Mouse (Mus musculus) testis, adult 2 months (tissue): ENCODE data around the gene Gng7. TPM values are rescaled to one million over a fixed set of nuclear protein-coding genes. Genes with fewer than 3 reads are reported as not detected.

ENCODE experiments used
- H3K27ac ChIP-seq: fragments of 200-500 bp; 2 replicates; pipeline ENCODE4 v1.5.1; 2012; ENCODE audit warnings: low read depth, low read length; ENCODE audit not compliant: control insufficient read depth, insufficient read depth
- H3K27me3 ChIP-seq: fragments of 200-500 bp; 2 replicates; pipeline ENCODE4 v1.6.1; 2012; ENCODE audit warnings: mild to moderate bottlenecking, low read length, moderate library complexity; ENCODE audit not compliant: control insufficient read depth, insufficient read depth
- H3K36me3 ChIP-seq: fragments of 200-500 bp; 2 replicates; pipeline ENCODE4 v1.6.1; 2012; ENCODE audit warnings: mild to moderate bottlenecking, low read length; ENCODE audit not compliant: control insufficient read depth, insufficient read depth
- H3K4me1 ChIP-seq: fragments of 200-500 bp; 2 replicates; pipeline ENCODE4 v1.6.1; 2012; ENCODE audit warnings: low read length; ENCODE audit not compliant: control insufficient read depth, insufficient read depth
- H3K4me3 ChIP-seq: fragments of 200-500 bp; 2 replicates; pipeline ENCODE4 v1.5.1; 2012; ENCODE audit warnings: low read depth, mild to moderate bottlenecking, low read length, moderate library complexity, mixed read lengths; ENCODE audit not compliant: control insufficient read depth
- CTCF ChIP-seq: fragments of 200-500 bp; IDR thresholded peaks from 2 replicates; pipeline ENCODE4 v1.5.1; 2012; ENCODE audit warnings: low read depth, mild to moderate bottlenecking, inconsistent platforms, low read length, moderate library complexity; ENCODE audit not compliant: control insufficient read depth, insufficient read depth, insufficient replicate concordance
- POLR2A ChIP-seq: fragments of 200-500 bp; IDR thresholded peaks from 2 replicates; pipeline ENCODE4 v1.6.1; 2012; ENCODE audit warnings: low read depth, mild to moderate bottlenecking, inconsistent platforms, low read length, moderate library complexity; ENCODE audit not compliant: control insufficient read depth
- polyA plus RNA-seq: library from polyadenylated mRNA; depleted of rRNA; stranded (reverse); fragments of >200 nt; gene quantifications from 2 replicates; pipeline ENCODE4 v1.2.3, GENCODE M21; 2012

Gng7 gene
- polyA plus RNA-seq, 1 experiment = 1.0 TPM

DNA sequence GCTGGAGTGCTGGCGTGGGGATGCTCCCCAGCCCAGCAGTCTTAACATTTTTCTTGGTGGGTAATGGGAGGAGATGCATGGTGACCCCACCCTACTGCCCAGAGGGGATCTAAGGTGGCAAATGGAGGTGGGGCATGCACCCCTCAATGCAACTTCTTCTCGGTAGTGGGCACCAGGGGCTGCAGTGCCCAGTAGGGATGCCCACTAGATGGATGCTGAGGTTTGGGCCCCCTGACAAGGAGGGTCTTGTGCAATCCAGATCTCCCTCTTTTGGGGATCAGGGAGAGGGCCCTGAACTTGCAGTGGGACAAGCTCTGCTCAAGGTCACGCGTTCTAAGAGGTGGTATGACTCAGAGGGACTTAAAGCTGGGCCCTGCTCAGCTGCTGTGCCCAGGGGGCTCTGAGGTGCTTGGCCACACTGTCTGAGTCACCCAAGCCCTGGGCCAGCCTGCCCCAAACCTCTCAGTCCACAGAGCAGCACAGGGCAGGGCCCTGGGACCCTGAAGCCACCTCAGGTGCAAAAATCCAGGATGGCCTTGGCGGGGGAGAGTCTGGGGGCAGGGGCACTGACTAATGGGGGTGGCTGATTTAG lies 9.7 kb upstream of the Gng7 start:
- Histone ChIP-seq H3K4me1 (peaks cover 11% of the 10 kb centered on the region), H3K4me3 (no peak overlapping the region), H3K36me3 (no peaks in the 10 kb centered on the region), H3K27ac (no peak overlapping the region), H3K27me3 (no peaks in the 10 kb centered on the region)
- TF ChIP-seq CTCF (no peak), POLR2A (no peak)

- Histone ChIP-seq H3K36me3 (no peaks in the 10 kb centered on the region), H3K27me3 (no peaks in the 10 kb centered on the region), H3K27ac (no peak overlapping the region), H3K4me1 (peaks cover 21% of the 10 kb centered on the region), H3K4me3 (no peak overlapping the region)
- TF ChIP-seq CTCF (peak; percentile 76; the same call in 1 of the 2 replicates), POLR2A (no peak)
Measured at GRCm38 (mm10) chr10:81022744-81023143, 8.0 kb upstream of the Gng7 start.

GRCm38 (mm10) chr10:81021547-81022110 lies 6.9 kb upstream of the Gng7 start:
- Histone ChIP-seq H3K4me3 (peak overlapping the region; percentile 11), H3K27me3 (no peaks in the 10 kb centered on the region), H3K4me1 (peaks cover 21% of the 10 kb centered on the region), H3K36me3 (no peaks in the 10 kb centered on the region), H3K27ac (no peak overlapping the region)
- TF ChIP-seq POLR2A (no peak), CTCF (no peak)

DNA sequence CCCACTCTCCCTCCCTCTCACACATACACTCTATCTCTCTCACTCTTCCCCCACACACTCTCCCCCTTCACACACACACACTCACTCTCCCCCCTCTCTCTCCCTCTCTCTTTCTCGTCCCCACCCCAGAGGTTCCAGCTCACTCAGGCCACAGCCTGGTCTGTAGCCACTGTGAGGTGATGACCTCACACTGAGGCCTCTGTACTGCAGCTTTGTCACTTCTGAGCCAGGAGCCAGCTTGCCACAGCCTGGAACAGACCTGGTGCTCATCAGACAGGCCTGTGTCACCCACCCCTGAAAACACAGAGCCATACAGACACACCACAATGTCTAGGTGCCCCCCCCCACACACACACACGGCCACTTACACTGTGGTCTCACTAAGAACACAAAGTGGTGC lies 5.5 kb upstream of the Gng7 start:
- Histone ChIP-seq H3K4me3 (no peak overlapping the region), H3K4me1 (peaks cover 22% of the 10 kb centered on the region), H3K27me3 (no peaks in the 10 kb centered on the region), H3K36me3 (no peaks in the 10 kb centered on the region), H3K27ac (no peak overlapping the region)
- TF ChIP-seq POLR2A (no peak), CTCF (no peak)

GRCm38 (mm10) chr10:81019687-81020086 lies 4.9 kb upstream of the Gng7 start:
- no peak for TF ChIP-seq CTCF
- TF ChIP-seq POLR2A = no peak
- no peak overlapping the region for H3K27ac ChIP-seq
- no peaks in the 10 kb centered on the region for H3K27me3 ChIP-seq
- H3K36me3 ChIP-seq = no peaks in the 10 kb centered on the region
- H3K4me1 ChIP-seq = peaks cover 22% of the 10 kb centered on the region
- H3K4me3 ChIP-seq = no peak overlapping the region

GRCm38 (mm10) chr10:81018326-81018725 lies 3.6 kb upstream of the Gng7 start:
- Histone ChIP-seq H3K27ac (no peak overlapping the region), H3K27me3 (no peaks in the 10 kb centered on the region), H3K4me1 (peaks cover 25% of the 10 kb centered on the region), H3K4me3 (no peak overlapping the region), H3K36me3 (no peaks in the 10 kb centered on the region)
- TF ChIP-seq CTCF = no peak
- no peak for TF ChIP-seq POLR2A

GRCm38 (mm10) chr10:81016645-81017044 lies 1.9 kb upstream of the Gng7 start:
- no peaks in the 10 kb centered on the region for H3K36me3 ChIP-seq
- TF ChIP-seq CTCF = peak; percentile 71; the same call in 1 of the 2 replicates
- no peak for TF ChIP-seq POLR2A
- H3K4me1 ChIP-seq = peaks cover 17% of the 10 kb centered on the region
- H3K27ac ChIP-seq = no peak overlapping the region
- no peaks in the 10 kb centered on the region for H3K27me3 ChIP-seq
- H3K4me3 ChIP-seq = no peak overlapping the region

DNA sequence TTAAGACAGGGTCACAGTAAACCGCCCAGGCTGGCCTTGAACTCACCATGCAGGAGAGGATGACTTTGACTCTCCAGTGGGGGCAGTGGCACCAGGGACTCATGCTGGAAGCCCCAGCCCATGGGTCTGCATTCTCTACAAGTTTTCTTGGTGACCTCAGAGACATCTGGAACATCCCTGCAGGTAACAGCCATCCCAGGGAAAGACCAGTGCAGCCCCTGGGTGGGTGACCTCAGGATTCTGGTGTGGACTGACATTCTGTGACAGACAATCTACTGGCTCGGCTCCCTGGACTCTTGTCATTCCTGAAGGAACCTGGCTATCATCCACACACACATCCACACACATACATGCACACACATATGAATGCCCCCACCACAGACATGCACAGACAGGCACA lies 921 bp upstream of the Gng7 start:
- Histone ChIP-seq H3K4me3 (no peak overlapping the region), H3K36me3 (no peaks in the 10 kb centered on the region), H3K27ac (no peak overlapping the region), H3K27me3 (no peaks in the 10 kb centered on the region), H3K4me1 (peaks cover 17% of the 10 kb centered on the region)
- TF ChIP-seq CTCF (no peak), POLR2A (no peak)
